Mouse (Mus musculus): ENCODE results near the gene Gjb4.

DNA sequence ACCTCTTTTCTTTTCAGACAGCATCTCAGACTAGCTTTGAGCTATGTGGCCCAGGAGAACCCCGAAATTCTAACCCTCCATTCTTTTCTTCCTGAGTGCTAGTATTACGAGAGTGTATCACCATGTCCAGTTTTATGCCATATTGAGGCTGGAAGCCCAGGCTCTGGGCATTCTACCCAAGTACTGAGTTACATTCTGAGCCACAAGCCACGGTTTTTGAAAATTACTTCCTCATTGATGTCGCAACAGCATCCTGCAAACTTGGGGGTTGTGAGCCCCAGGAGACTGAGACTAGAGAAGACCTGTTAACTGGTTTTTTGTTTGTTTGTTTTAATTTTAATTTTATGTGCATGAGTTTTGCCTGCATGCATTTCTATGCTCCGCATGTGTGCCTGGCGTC is 26.1 kb downstream of the Gjb4 start:
- no peak for TF ChIP-seq CTCF (IDR thresholded peaks at IDR 0.05; ENCODE audit: low read depth)
- TF ChIP-seq EP300 (IDR thresholded peaks at IDR 0.05; ENCODE audit: low read depth) = no peak

Data from liver, postnatal 0 days (tissue).